Comparison of ENCODE assay signal across 8 mouse cellular contexts in the genomic region with DNA sequence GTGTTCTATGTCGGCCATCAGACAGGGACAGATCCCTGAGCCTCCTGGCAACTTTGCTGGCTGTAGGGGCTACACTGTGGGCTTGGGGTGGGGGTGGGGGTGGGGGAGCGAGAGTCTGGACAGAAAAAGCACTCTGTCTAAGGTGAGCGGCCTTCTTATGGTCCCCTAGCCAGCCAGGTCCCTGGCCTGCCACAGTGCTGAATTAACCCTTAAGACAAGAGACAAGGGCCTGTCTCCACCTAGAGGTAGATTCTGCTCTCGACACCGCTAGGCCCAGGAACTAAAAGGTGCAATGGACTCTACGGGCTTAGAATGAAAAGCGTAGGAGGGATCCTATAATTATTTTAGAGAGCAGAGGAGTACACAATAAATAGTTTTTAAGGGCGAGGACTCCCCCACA. TPM values are rescaled to one million over a fixed set of nuclear protein-coding genes. Genes with fewer than 3 reads are reported as not detected.
DNase-seq lines count a peak whose midpoint lies in the region; ATAC-seq and TF ChIP-seq lines count a peak whose summit lies in the region.

No protein-coding gene starts in this region.

- H3K27ac ChIP-seq in ES-E14 (ENCODE audit: insufficient read depth, low read depth, low read length, poor library complexity, severe bottlenecking): no peak overlapping the region
- H3K27ac ChIP-seq in forebrain, embryonic 11.5 days (ENCODE audit: low read depth, low read length): no peak overlapping the region
- no peak overlapping the region for H3K27ac ChIP-seq in lung, postnatal 0 days (ENCODE audit: low read length)

- H3K36me3 ChIP-seq in ES-E14 (ENCODE audit: control insufficient read depth, insufficient read depth, low read length, poor library complexity, severe bottlenecking): no peaks in the 10 kb centered on the region
- H3K36me3 ChIP-seq in forebrain, embryonic 11.5 days (ENCODE audit: control insufficient read depth, insufficient read depth, low read length): no peaks in the 10 kb centered on the region
- no peaks in the 10 kb centered on the region for H3K36me3 ChIP-seq in lung, postnatal 0 days (ENCODE audit: insufficient read depth, low read length)

- TF ChIP-seq CTCF in lung, postnatal 0 days (IDR thresholded peaks at IDR 0.05): peak; percentile 70

- H3K4me2 ChIP-seq in forebrain, embryonic 11.5 days (ENCODE audit: low read depth, low read length, severe bottlenecking): no peak overlapping the region
- H3K4me2 ChIP-seq in lung, postnatal 0 days (replicated peaks; ENCODE audit: low read depth, low read length): no peak overlapping the region

- ATAC-seq in forebrain, embryonic 11.5 days (replicated peaks; ENCODE audit: low FRiP score): peak; percentile 78
- peak; percentile 74 for ATAC-seq in lung, postnatal 0 days

- WGBS in forebrain, embryonic 11.5 days: 27% methylated on average over 8 of the region's 8 CpGs
- WGBS in lung, postnatal 0 days: 26% methylated on average over 8 of the region's 8 CpGs

- H3K4me1 ChIP-seq in ES-E14 (ENCODE audit: control insufficient read depth in 2 of 2, insufficient read depth in 2 of 2, low read length in 2 of 2, poor library complexity in 1 of 2): no peaks in the 10 kb centered on the region
- H3K4me1 ChIP-seq in forebrain, embryonic 11.5 days (replicated peaks; ENCODE audit: control insufficient read depth, insufficient read depth, low read length): no peaks in the 10 kb centered on the region
- H3K4me1 ChIP-seq in lung, postnatal 0 days (ENCODE audit: insufficient read depth, low read depth, low read length): no peaks in the 10 kb centered on the region

- DNase-seq in embryo, embryonic 10 days (ENCODE audit: low spot score): peak; percentile 84
- no peak for DNase-seq in embryo, embryonic 9.5 days (ENCODE audit: extremely low spot score)
- no peak for DNase-seq in ES-E14 (ENCODE audit: low read depth, low spot score)
- DNase-seq in forebrain, embryonic 11.5 days (ENCODE audit: low spot score): no peak
- peak; percentile 43 for DNase-seq in kidney, adult 9 months
- DNase-seq in lung, postnatal 0 days (ENCODE audit: low spot score): peak; percentile 46
- peak; percentile 72 for DNase-seq in thymus, postnatal 0 days (ENCODE audit: low spot score)
- no peak for DNase-seq in urinary bladder, postnatal 4 days (ENCODE audit: low spot score in 2 of 2)

- no peak overlapping the region for H3K4me3 ChIP-seq in ES-E14 (ENCODE audit: insufficient read depth in 1 of 2, low read depth in 1 of 2, low read length in 2 of 2, poor library complexity in 1 of 2, severe bottlenecking in 1 of 2)
- no peak overlapping the region for H3K4me3 ChIP-seq in forebrain, embryonic 11.5 days (ENCODE audit: low read depth, low read length)
- no peak overlapping the region for H3K4me3 ChIP-seq in lung, postnatal 0 days (ENCODE audit: low read depth, low read length)

- no peak for TF ChIP-seq EP300 in lung, postnatal 0 days (IDR thresholded peaks at IDR 0.05)

- in situ Hi-C loops in ES-E14 (cut with MboI; ENCODE audit: low sequenced_read_pairs in 2 of 2, unreplicated experiment in 2 of 2): loop anchor here (25.0 kb wide), 1 partner anchor 184 kb away; no protein-coding TSS in a partner anchor

- H3K27me3 ChIP-seq in forebrain, embryonic 11.5 days (ENCODE audit: control insufficient read depth, insufficient read depth, low read length): no peaks in the 10 kb centered on the region
- no peaks in the 10 kb centered on the region for H3K27me3 ChIP-seq in lung, postnatal 0 days (replicated peaks; ENCODE audit: insufficient read depth, low read length)

- no peak overlapping the region for H3K9ac ChIP-seq in ES-E14 (ENCODE audit: insufficient read depth, low read depth, low read length, poor library complexity, severe bottlenecking)
- H3K9ac ChIP-seq in forebrain, embryonic 11.5 days (ENCODE audit: low read length): peak overlapping the region; percentile 16; the same call in 1 of the 2 replicates
- H3K9ac ChIP-seq in lung, postnatal 0 days (replicated peaks; ENCODE audit: low read depth): no peak overlapping the region

- no peaks in the 10 kb centered on the region for H3K9me3 ChIP-seq in ES-E14 (ENCODE audit: control insufficient read depth, insufficient read depth, low read depth, low read length)
- no peaks in the 10 kb centered on the region for H3K9me3 ChIP-seq in forebrain, embryonic 11.5 days (ENCODE audit: control insufficient read depth, low read length)
- H3K9me3 ChIP-seq in lung, postnatal 0 days (ENCODE audit: low read length): no peaks in the 10 kb centered on the region

TF ChIP-seq in ES-E14, 5 proteins besides CTCF, POLR2A, EP300 and RAD21:
- TF ChIP-seq MAFK (IDR thresholded peaks at IDR 0.05; ENCODE audit: insufficient read depth, low read depth, low read length): no peak
- no peak for TF ChIP-seq ZNF384 (IDR thresholded peaks at IDR 0.05; ENCODE audit: low read depth, low read length)
- TF ChIP-seq CHD2 (IDR thresholded peaks at IDR 0.05; ENCODE audit: low read depth, low read length): no peak
- TF ChIP-seq ZC3H11A (IDR thresholded peaks at IDR 0.05; ENCODE audit: borderline replicate concordance, low read depth, low read length): peak; percentile 62; the same call in 1 of the 2 replicates
- no peak for TF ChIP-seq HCFC1 (IDR thresholded peaks at IDR 0.05; ENCODE audit: borderline replicate concordance, insufficient read depth, low read length)

RNA-seq across cellular contexts. Expression of a gene that starts 19.7 kb away (rescaled TPM):
- total RNA-seq in ES-E14 (2012; rRNA removed): 0.71 and 1.2 TPM in 2 replicates
- polyA plus RNA-seq in forebrain, embryonic 11.5 days (2014; fragmentation: Nextera tagmentation; extraction: Ambion mirVana): 72.4 and 75.8 TPM in 2 replicates
- 357 and 645 TPM in 2 replicates for polyA plus RNA-seq in lung, postnatal 0 days (2015; fragmentation: Nextera tagmentation; extraction: Ambion mirVana)
- 552 and 560 TPM in 2 replicates for polyA plus RNA-seq in thymus, postnatal 0 days (2015; fragmentation: Nextera tagmentation; extraction: Ambion mirVana)

Comparison
In these comparisons a context has a peak if more than half of its experiments do, and no peak if none do; other contexts are left out.
1. DNase-seq: peak in embryo, embryonic 10 days (single experiment), kidney, adult 9 months (single experiment), lung, postnatal 0 days (single experiment) and thymus, postnatal 0 days (single experiment); none in embryo, embryonic 9.5 days (single experiment), ES-E14 (single experiment), forebrain, embryonic 11.5 days (single experiment) and urinary bladder, postnatal 4 days (0 of 2).